Mouse (Mus musculus) gastrocnemius, postnatal 36 days (tissue): ENCODE data around the gene Gamt. TPM values are rescaled to one million over a fixed set of nuclear protein-coding genes. Genes with fewer than 3 reads are reported as not detected.

ENCODE experiments used
- DNase-seq, 2 experiments: peaks; one replicate each; pipeline ENCODE4 v3.0.0; 2022
- intact Hi-C: fragments of 180-260 bp; cut with DNase I; formaldehyde crosslinking; loops from one replicate; pipeline ENCODE4 v1.15.1; 2025
- total RNA-seq, 2 experiments: library from RNA; stranded (reverse); gene quantifications; 2 replicates each; pipeline ENCODE4 v1.2.3; 2021

The Gamt gene
- total RNA-seq, 2 experiments from 2014 or later: 35.1 to 59.8 TPM

- intact Hi-C loops: no loop called here
- no peak for DNase-seq
Observed at GRCm38 (mm10) chr10:80288657-80289056, 27.8 kb upstream of the Gamt start.

- intact Hi-C loops: no loop called here
- DNase-seq: no peak
Observed at GRCm38 (mm10) chr10:80288097-80288496, 27.3 kb upstream of the Gamt start.

DNA sequence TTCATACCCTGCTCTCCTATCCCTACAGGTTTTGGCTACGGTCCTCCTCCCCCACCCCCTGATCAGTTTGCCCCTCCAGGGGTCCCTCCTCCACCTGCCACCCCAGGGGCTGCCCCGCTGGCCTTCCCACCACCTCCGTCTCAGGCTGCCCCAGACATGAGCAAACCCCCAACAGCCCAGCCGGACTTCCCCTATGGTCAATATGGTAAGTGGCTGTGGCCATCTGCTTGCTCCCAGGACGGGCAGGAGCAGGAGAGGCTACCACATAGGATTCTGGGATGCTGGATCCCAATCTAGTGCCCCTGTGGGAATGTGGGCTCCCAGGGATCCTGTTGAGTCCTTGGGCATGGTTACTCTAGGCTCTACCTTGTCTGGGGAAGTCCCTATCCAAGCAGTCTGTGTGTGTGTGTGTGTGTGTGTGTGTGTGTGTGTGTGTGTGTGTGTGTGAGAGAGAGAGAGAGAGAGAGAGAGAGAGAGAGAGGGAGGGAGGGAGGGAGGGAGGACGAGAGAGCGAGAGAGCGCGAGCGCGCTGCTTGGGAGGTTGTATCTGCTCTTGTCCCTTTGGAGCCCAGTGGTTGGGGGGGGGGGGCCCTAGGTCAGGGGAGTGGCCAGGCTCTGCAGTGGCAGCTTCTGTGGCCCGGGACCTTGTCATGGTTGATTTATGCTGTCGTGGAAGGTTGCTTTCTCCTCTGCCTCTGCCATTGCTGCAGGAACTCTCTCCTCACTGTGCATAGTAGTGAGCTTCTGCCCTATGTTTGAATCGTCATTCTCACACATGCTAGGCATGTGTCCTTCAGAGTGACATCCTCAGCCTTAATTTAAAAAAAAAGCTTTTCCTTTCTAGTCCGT, 24.6 kb upstream of the Gamt start:
- no peak for DNase-seq
- intact Hi-C loops: no loop called here

DNA sequence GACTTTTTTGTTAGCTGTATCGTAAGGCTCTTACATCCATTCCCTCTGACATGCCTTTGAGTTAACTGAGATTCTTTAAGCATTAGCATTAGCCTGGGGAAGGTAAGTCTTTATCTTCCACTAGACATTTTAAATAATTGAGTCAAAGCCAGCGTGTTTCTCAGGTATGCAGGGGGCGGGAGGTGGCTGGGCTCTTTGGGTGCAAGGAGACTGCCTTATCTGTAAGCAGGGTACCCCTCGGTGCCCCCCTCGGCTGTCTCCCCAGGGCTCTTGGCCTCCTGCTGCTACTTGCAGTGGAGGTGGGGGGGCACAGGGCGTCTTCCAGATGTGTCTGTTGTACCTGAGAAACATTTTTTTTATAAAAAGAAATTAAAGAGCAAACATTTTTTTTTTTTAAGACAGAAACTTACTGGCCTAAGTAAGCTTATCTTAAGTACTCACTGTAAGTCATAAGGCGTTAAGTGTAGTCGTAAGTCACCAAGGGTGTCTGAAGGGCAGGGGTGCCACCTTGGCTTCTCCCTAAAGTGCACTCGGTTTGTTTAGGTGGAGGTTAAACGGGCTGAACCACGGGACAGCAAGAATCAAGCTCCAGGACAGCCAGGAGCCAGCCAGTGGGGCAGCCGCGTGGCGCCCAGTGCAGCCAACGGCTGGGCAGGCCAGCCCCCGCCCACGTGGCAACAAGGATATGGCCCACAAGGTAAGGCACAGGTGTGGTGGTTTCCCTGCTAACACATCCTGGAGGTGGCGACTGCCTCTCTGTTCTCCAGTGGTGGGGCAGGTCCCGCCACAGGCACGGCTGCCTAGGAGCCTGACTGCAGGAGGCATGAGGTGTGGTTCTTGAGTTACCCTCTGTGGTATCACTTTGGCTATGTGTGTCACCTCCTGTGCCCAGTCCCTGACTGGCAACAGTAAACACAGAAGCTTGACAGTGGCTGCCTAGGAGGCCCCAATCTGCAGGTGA, 21.9 kb upstream of the Gamt start:
- intact Hi-C loops: no loop called here
- DNase-seq: no peak

DNA sequence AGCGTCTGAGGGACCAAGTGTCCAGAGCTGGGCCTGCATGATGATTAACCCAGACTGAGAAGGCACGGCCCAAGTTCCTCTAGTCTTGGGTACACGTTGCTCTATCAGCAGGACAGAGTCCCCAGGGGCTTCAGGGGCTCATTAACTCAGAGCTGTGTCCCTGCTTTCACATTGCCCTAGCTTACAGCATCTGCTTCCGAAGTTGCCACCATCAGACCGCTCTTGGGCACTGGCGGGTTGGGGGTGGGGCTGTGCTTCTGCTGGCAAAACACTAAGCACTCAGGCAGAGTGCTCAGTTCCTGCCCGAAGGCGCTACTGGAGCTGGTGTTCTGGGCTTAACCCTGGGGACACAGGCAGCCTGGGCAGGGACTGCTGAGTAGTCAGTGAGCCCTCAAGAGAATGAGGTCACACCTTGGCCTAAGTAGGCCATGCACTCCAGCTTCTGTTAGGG, 21.1 kb upstream of the Gamt start:
- intact Hi-C loops: no loop called here

GRCm38 (mm10) chr10:80281304-80281703, 20.5 kb upstream of the Gamt start:
- no peak for DNase-seq
- intact Hi-C loops: no loop called here

More for the DNA sequence above, 21.1 kb upstream of the Gamt start:
- DNase-seq: no peak

- no peak for DNase-seq
- intact Hi-C loops: no loop called here
Observed at GRCm38 (mm10) chr10:80279273-80279672, 18.5 kb upstream of the Gamt start.

DNA sequence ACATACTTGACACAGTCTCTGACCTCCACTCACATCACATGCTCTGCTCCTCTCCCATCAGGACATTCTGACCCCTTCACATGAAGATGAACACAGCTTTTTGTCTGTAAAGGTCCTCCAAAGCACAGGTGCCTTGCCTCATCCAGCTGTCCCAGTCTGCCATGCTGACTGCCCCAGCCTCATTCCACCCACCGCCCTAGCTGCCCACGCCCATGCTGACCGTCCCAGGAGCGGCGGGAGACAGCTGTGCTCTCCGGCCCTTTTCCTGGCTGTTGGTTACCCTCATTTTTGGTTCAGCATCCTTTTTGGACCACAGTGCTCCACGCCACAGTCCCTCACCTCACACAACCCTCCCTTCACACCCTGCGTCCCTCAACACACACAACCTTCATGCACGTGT, 17.6 kb upstream of the Gamt start:
- intact Hi-C loops: no loop called here
- DNase-seq: no peak

- DNase-seq: no peak
- intact Hi-C loops: no loop called here
Observed at GRCm38 (mm10) chr10:80276238-80276637, 15.4 kb upstream of the Gamt start.

DNA sequence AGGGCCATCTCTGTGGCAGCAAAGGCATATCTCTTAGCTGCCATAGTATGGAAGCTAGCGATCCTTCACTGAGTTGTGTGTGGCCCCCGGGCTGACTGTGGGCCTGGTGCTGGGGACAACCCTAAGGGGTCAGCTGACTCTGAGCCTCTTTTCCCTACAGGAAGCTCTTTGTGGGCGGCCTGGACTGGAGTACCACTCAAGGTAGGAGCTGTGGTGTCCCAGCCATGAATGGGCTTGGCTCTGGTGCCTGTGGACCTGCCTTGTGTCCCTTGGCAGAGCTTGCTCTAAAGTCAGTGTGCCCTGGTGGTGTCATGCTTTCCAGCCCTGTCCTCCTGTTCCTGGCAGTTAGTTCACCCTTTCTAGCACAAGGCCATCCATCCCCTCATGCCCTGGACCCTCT, 13.0 kb upstream of the Gamt start:
- intact Hi-C loops: no loop called here
- no peak for DNase-seq

- intact Hi-C loops: no loop called here
- DNase-seq: peak in 1 of 2 experiments; percentile 14
Observed at GRCm38 (mm10) chr10:80271870-80272585, 11.2 kb upstream of the Gamt start.

GRCm38 (mm10) chr10:80271186-80271843, 10.5 kb upstream of the Gamt start:
- peak in 1 of 2 experiments; percentile 14 for DNase-seq
- intact Hi-C loops: no loop called here

DNA sequence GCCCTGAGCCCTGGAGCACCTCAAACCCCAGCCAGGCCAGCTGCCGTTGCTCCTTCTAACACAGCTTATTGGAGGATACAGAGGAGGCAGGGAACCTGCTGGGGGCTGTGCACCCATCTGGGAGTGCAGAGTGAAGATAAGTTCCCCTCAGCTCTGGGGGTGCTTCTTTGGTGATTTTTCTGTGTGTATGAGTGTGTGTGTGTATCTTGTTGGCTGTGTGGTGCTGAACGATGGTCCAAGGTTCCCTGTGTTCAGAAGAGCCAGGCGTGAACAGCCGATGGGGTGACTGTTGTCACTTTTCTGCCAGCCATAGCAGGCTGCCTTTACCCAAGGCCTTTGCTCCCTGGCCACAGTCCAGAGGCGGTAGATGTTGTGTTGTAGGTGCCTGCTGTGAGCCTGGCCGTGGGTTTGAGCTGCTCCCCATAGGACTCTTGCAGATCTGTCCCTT, 9.9 kb upstream of the Gamt start:
- intact Hi-C loops: no loop called here
- peak in 1 of 2 experiments; percentile 12 for DNase-seq

DNA sequence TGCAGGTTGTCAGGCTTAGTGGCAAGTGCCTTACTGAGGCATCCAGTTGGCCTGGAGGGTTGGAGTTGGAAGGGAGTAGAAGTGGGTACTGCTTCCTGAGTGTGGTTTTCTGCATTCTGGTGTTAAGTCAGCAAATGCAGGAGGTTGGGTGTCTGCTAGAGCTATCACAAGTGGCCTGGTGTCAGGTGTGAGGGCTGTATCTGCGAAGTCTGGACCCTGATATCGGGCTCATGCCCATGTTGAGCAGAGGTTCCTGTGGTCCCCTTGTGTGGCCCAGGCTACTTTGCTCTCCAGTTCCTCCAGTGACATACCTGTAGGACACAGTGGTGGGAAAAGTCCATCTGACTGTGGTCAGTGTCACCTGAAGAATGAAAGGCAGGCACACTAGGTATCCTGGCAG, 9.3 kb upstream of the Gamt start:
- DNase-seq: no peak
- intact Hi-C loops: no loop called here

GRCm38 (mm10) chr10:80265149-80265486, 4.3 kb upstream of the Gamt start:
- DNase-seq: no peak
- intact Hi-C loops: no loop called here

- intact Hi-C loops: no loop called here
Observed at GRCm38 (mm10) chr10:80264341-80265148, 3.7 kb upstream of the Gamt start.

DNA sequence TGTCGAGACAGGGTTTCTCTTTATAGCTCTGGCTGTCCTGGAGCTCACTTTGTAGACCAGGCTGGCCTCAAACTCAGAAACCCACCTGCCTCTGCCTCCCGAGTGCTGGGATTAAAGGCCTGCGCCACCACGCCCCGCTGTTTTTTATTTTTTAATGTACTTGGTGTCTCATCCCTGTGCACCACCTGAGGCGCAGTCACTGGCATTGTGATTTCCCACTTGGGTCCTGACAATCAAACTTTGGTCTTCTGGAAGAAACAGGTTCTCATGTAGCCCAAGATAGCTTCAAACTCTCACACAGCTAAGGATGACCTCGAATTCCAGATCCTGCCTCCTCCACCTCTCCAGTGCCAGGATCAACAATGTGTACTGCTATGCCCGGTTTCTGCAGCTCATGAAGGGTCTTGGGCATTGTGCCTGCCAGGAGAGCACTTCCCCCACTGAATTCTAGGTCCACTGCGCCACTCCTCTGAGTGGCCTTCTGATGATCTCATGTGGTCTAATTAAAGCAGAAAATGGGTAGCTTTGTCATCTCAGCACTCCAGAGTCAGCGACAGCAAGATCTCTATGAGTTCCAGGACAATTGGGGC, 2.1 kb upstream of the Gamt start:
- intact Hi-C loops: no loop called here
- no peak for DNase-seq

More at GRCm38 (mm10) chr10:80264341-80265148, 3.7 kb upstream of the Gamt start:
- peak; percentile 98 to 99 for DNase-seq

DNA sequence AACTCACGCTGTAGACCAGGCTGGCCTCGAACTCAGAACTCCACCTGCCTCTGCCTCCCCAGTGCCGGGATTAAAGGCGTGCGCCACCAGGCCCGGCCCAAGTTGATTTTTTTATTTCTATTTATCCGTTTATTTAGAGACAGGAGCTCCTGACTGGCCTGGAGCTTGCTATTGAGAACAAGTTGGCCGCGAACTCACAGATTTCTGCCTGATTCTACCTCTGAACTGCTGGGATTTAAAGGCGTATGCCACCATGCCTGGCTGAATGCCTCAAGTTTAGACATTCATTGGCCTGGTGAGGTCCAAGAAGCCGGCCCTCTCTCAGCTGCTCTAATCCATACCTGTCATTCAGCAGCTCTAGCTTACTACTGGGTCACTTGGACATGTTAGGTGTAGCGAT, 1.4 kb upstream of the Gamt start:
- intact Hi-C loops: no loop called here
- DNase-seq: no peak

- DNase-seq: peak; percentile 98
Observed at GRCm38 (mm10) chr10:80261585-80261968, 765 bp upstream of the Gamt start.

More at GRCm38 (mm10) chr10:80261585-80261968, 765 bp upstream of the Gamt start:
- intact Hi-C loops: no loop called here
